Mouse (Mus musculus): ENCODE measurements around the gene Cx3cr1.

- no peak for TF ChIP-seq E2F4 (IDR thresholded peaks at IDR 0.05; ENCODE audit: insufficient read depth)
- TF ChIP-seq POLR2A (IDR thresholded peaks at IDR 0.05; ENCODE audit: insufficient read length, low read depth), result no peak
- TF ChIP-seq TCF12 (IDR thresholded peaks at IDR 0.05; ENCODE audit: insufficient read depth, poor library complexity, severe bottlenecking), result no peak
- no peak for TF ChIP-seq POLR2AphosphoS2 (IDR thresholded peaks at IDR 0.05; ENCODE audit: insufficient read length, low read depth)
- no peak for TF ChIP-seq MYOD1 (IDR thresholded peaks at IDR 0.05; ENCODE audit: control insufficient read depth in 1 of 3, insufficient read length in 2 of 3, low read depth in 2 of 3)
- TF ChIP-seq MAX (IDR thresholded peaks at IDR 0.05; ENCODE audit: low read depth), result no peak
These were observed 32.3 kb downstream of the Cx3cr1 start for GRCm38 (mm10) chr9:120037414-120037813.
